Mouse (Mus musculus) lung, postnatal 0 days (tissue): ENCODE data around the gene Traf5.

Source experiments
- CTCF ChIP-seq: IDR thresholded peaks from 2 replicates; pipeline ENCODE4 v1.5.1; 2016; ENCODE audit warnings: antibody characterized with exemption, mild to moderate bottlenecking
- EP300 ChIP-seq: IDR thresholded peaks from 2 replicates; pipeline ENCODE4 v1.6.1; 2016; ENCODE audit warnings: antibody characterized with exemption, mild to moderate bottlenecking, control low read depth

- TF ChIP-seq CTCF = no peak
- TF ChIP-seq EP300 = peak; percentile 46
Observed at GRCm38 (mm10) chr1:192087098-192087497, 5.3 kb downstream of the Traf5 start.
